Mouse (Mus musculus) kidney, postnatal 0 days (tissue): Measurements from ENCODE around the gene Ogdh. TPM values are rescaled to one million over a fixed set of nuclear protein-coding genes. Genes with fewer than 3 reads are reported as not detected.
A peak's percentile ranks its signal among the peaks of the same experiment; 100 is the strongest.

ENCODE experiments used
- ATAC-seq: fragments of 200-750 bp; cut with Nextera tagmentation; replicated peaks from 2 replicates; pipeline ENCODE4 v1.8.0; 2017; ENCODE audit warnings: low read depth, moderate number of reproducible peaks, moderate TSS enrichment, moderate library complexity; ENCODE audit not compliant: low FRiP score
- DNase-seq: peaks from one replicate; pipeline ENCODE4 v3.0.0-alpha.2; 2016; ENCODE audit warnings: low spot score
- H3K27ac ChIP-seq: fragments of 300-500 bp; sonication (generic); 2 replicates; pipeline ENCODE4 v1.5.1; 2014; ENCODE audit warnings: mild to moderate bottlenecking
- H3K27me3 ChIP-seq: fragments of 300-500 bp; sonication (generic); 2 replicates; pipeline ENCODE4 v1.6.1; 2014; ENCODE audit warnings: low read length, mixed read lengths; ENCODE audit not compliant: insufficient read depth
- H3K36me3 ChIP-seq: fragments of 300-500 bp; sonication (generic); 2 replicates; pipeline ENCODE4 v1.6.1; 2014; ENCODE audit warnings: low read length, mixed read lengths; ENCODE audit not compliant: insufficient read depth
- H3K4me1 ChIP-seq: fragments of 300-500 bp; sonication (generic); replicated peaks from 2 replicates; pipeline ENCODE4 v1.6.1; 2014; ENCODE audit warnings: antibody characterized with exemption, low read length, mixed read lengths; ENCODE audit not compliant: insufficient read depth
- H3K4me2 ChIP-seq: fragments of 300-500 bp; sonication (generic); 2 replicates; pipeline ENCODE4 v1.6.1; 2014; ENCODE audit warnings: mild to moderate bottlenecking, low read length, moderate library complexity, mixed read lengths
- H3K4me3 ChIP-seq: fragments of 300-500 bp; sonication (generic); replicated peaks from 2 replicates; pipeline ENCODE4 v1.5.1; 2014; ENCODE audit warnings: low read depth, low read length
- H3K9ac ChIP-seq: fragments of 300-500 bp; sonication (generic); 2 replicates; pipeline ENCODE4 v1.6.1; 2014; ENCODE audit warnings: low read depth, low read length
- H3K9me3 ChIP-seq: fragments of 300-500 bp; sonication (generic); replicated peaks from 2 replicates; pipeline ENCODE4 v1.6.1; 2016; ENCODE audit warnings: low read length, inconsistent platforms, mixed read lengths
- CTCF ChIP-seq: IDR thresholded peaks from 2 replicates; pipeline ENCODE4 v1.5.1; 2016; ENCODE audit warnings: antibody characterized with exemption, low read depth, mild to moderate bottlenecking, moderate library complexity
- WGBS: fragments of 180-500 bp; shearing (Covaris S2); extraction: QIAGEN DNeasy Blood & Tissue Kit; methylation state at CpG from one replicate; pipeline ENCODE4 v1.1.7; 2014; 5-methylcytosine and 5-hydroxymethylcytosine counted together
- polyA plus RNA-seq: library from polyadenylated mRNA; unstranded; fragments of >200 nt; fragmentation: Nextera tagmentation; extraction: Ambion mirVana; gene quantifications from 2 replicates; pipeline ENCODE4 v1.2.1, GENCODE M21; 2015

Gene Ogdh
- polyA plus RNA-seq, 1 experiment from 2014 or later, result 125 TPM

GRCm38 (mm10) chr11:6308181-6308580 lies 16.7 kb downstream of the Ogdh start:
- Histone ChIP-seq H3K4me1 (no peaks in the 10 kb centered on the region), H3K27me3 (no peaks in the 10 kb centered on the region), H3K9ac (no peak overlapping the region), H3K27ac (no peak overlapping the region), H3K4me3 (no peak overlapping the region), H3K9me3 (no peaks in the 10 kb centered on the region), H3K4me2 (no peak overlapping the region), H3K36me3 (peaks cover 7% of the 10 kb centered on the region)
- no peak for DNase-seq
- TF ChIP-seq CTCF, result no peak
- WGBS, result 85% methylated on average over 4 of the region's 4 CpGs
- ATAC-seq, result peak; percentile 72

GRCm38 (mm10) chr11:6313874-6314406 lies 22.5 kb downstream of the Ogdh start:
- DNase-seq (peak; percentile 42), ATAC-seq (no peak)
- Histone ChIP-seq H3K27me3 (no peaks in the 10 kb centered on the region), H3K4me3 (no peak overlapping the region), H3K36me3 (peaks cover 31% of the 10 kb centered on the region), H3K4me2 (no peak overlapping the region), H3K4me1 (no peaks in the 10 kb centered on the region), H3K9me3 (no peaks in the 10 kb centered on the region), H3K27ac (no peak overlapping the region), H3K9ac (no peak overlapping the region)
- 39% methylated on average over 7 of the region's 7 CpGs for WGBS
- TF ChIP-seq CTCF, result no peak

DNA sequence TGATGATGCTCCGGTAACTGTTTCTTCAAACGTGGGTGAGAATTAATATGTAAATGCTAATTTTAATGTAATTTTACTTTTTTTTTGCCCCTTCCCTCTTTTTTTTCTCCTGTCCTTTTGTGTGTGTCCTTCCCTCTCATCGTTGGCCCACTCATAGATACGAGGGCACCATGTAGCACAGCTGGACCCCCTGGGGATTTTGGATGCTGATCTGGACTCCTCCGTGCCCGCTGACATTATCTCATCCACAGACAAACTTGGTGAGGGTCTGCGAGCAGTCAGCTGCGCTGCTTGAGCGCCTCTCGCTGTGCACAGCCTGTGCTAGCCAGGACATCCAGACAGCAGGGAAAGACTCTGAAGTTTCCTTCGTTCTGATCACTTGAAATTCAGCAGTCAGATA lies 25.4 kb downstream of the Ogdh start:
- H3K27me3 ChIP-seq, result no peaks in the 10 kb centered on the region
- 86% methylated on average over 11 of the region's 11 CpGs for WGBS
- no peak overlapping the region for H3K4me3 ChIP-seq
- no peaks in the 10 kb centered on the region for H3K9me3 ChIP-seq
- H3K36me3 ChIP-seq, result peaks cover 27% of the 10 kb centered on the region
- no peak for TF ChIP-seq CTCF
- no peak overlapping the region for H3K27ac ChIP-seq
- no peak for DNase-seq
- H3K4me2 ChIP-seq, result no peak overlapping the region
- no peak overlapping the region for H3K9ac ChIP-seq
- ATAC-seq, result no peak
- H3K4me1 ChIP-seq, result no peaks in the 10 kb centered on the region

DNA sequence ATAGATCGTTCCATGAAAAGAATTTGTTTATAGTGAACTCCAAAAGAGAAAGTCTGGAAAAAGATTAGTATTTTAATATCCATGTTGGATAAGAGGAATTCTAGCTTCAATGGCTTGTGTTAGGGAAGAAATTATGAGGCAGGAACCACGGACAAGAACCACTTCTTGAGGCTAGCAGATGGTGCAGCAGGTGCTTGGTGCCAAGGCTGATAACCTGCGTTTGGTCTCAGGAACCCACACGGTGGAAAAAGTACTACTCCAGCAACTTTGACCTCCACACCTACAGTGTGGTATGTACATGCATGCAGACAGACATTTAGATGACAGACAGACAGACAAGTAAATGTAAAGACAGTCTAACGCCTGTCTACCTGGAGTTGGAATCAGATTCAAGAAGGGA lies 27.1 kb downstream of the Ogdh start:
- H3K36me3 ChIP-seq, result peaks cover 27% of the 10 kb centered on the region

GRCm38 (mm10) chr11:6319374-6319773 lies 27.9 kb downstream of the Ogdh start:
- Histone ChIP-seq H3K4me3 (no peak overlapping the region), H3K4me2 (no peak overlapping the region), H3K4me1 (no peaks in the 10 kb centered on the region), H3K27ac (no peak overlapping the region), H3K9me3 (no peaks in the 10 kb centered on the region), H3K36me3 (peaks cover 23% of the 10 kb centered on the region), H3K9ac (no peak overlapping the region), H3K27me3 (no peaks in the 10 kb centered on the region)
- 91% methylated on average over 2 of the region's 2 CpGs for WGBS
- ATAC-seq (no peak), DNase-seq (no peak)
- no peak for TF ChIP-seq CTCF

More for the DNA sequence above, 27.1 kb downstream of the Ogdh start:
- H3K4me3 ChIP-seq, result no peak overlapping the region
- no peak overlapping the region for H3K4me2 ChIP-seq
- no peaks in the 10 kb centered on the region for H3K9me3 ChIP-seq
- H3K27ac ChIP-seq, result no peak overlapping the region
- 88% methylated on average over 5 of the region's 5 CpGs for WGBS
- H3K4me1 ChIP-seq, result no peaks in the 10 kb centered on the region
- H3K27me3 ChIP-seq, result no peaks in the 10 kb centered on the region
- no peak for TF ChIP-seq CTCF
- H3K9ac ChIP-seq, result no peak overlapping the region
- ATAC-seq (no peak), DNase-seq (no peak)

- TF ChIP-seq CTCF, result no peak
- H3K9ac ChIP-seq, result no peak overlapping the region
- H3K27ac ChIP-seq, result no peak overlapping the region
- no peaks in the 10 kb centered on the region for H3K4me1 ChIP-seq
- no peak for DNase-seq
- ATAC-seq, result no peak
- H3K27me3 ChIP-seq, result no peaks in the 10 kb centered on the region
- no peak overlapping the region for H3K4me3 ChIP-seq
- WGBS, result 88% methylated on average over 2 of the region's 2 CpGs
- H3K9me3 ChIP-seq, result no peaks in the 10 kb centered on the region
- no peak overlapping the region for H3K4me2 ChIP-seq
- H3K36me3 ChIP-seq, result peaks cover 12% of the 10 kb centered on the region
Measured at GRCm38 (mm10) chr11:6322086-6322485, 30.7 kb downstream of the Ogdh start.

DNA sequence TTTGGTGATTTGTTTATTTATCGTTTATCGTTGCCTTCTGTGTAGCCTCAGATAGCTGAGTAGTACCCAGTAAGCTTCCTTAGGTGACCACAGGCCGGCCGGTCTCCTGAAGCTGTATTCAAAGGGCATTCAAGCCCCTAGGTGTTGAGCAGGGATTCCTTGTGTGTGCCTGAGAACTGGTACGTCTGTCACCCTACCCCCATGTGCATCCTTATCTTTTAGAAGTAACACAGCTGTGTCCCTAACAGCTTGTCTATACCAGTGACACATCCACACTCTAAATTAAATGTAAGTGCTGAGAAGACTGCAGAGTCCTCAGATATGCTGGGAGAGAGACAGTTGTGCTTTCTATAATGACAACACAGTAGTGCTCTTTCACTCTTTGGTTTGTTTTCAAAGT lies 31.9 kb downstream of the Ogdh start:
- ATAC-seq (no peak), DNase-seq (no peak)
- H3K36me3 ChIP-seq, result peaks cover 6% of the 10 kb centered on the region; the same call in 1 of the 2 replicates
- no peaks in the 10 kb centered on the region for H3K27me3 ChIP-seq
- no peak overlapping the region for H3K4me2 ChIP-seq
- TF ChIP-seq CTCF, result no peak
- no peak overlapping the region for H3K4me3 ChIP-seq
- H3K9me3 ChIP-seq, result no peaks in the 10 kb centered on the region
- no peak overlapping the region for H3K27ac ChIP-seq
- no peaks in the 10 kb centered on the region for H3K4me1 ChIP-seq
- H3K9ac ChIP-seq, result no peak overlapping the region
- 83% methylated on average over 5 of the region's 5 CpGs for WGBS
